Mouse (Mus musculus) B cell, adult 2 months (primary cell): ENCODE data around the gene Mettl6.
"Not testable (repeated sequence)": the region's sequence is repeated elsewhere in the genome, so short reads cannot be mapped to it uniquely, and the experiment has no call there.

Experiments
- DNase-seq, 2 experiments: peaks; one replicate each; pipeline ENCODE4 v3.0.0; 2022

Mettl6 gene

DNA sequence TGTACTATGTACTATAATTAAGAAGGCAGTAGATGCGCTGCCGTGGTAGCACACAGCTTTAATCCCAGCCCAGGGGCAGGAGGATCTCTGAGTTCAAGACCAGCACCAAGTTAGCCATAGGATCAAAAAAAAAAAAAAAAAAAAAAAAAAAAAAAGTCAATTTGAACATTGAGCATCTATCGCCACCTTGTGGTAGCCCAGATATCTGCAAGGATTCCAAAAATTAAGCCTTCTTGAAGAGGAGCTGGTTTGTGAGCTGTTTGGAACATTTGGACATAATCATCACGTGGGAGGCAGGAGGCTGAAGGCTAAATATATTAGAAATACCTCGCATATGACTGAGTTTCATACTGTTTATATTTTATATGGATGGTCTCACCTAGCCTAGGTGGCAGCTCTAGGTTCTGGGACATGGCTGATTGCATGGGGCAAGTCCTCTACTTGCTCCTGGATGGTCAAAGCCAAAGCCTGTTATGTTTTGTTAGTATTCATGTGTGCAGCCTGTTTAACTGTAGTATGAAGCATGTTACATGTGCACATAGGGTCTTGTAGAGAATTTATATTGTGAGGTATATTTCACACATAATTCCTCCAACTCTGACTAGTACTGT, 22.3 kb downstream of the Mettl6 start:
- DNase-seq = peak; percentile 73 to 75

DNA sequence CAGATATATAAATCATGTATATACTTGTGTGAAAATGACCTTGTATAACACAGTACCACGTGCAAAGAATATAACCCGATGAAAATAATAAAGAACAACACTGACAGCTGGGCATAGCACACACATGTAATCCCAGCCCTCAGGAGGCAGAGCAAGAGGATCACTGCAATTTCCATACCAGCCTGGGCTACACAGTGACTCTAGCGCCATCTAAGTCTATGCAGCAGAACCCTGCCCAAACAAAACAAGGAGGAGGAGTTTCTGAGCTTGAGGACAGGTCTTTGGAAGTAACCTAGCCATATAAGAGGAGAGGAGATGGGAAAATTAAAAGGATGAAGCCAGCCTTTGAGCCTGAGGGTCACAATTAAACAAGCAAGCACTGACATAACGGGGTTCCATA, 25.1 kb downstream of the Mettl6 start:
- DNase-seq = no peak

DNA sequence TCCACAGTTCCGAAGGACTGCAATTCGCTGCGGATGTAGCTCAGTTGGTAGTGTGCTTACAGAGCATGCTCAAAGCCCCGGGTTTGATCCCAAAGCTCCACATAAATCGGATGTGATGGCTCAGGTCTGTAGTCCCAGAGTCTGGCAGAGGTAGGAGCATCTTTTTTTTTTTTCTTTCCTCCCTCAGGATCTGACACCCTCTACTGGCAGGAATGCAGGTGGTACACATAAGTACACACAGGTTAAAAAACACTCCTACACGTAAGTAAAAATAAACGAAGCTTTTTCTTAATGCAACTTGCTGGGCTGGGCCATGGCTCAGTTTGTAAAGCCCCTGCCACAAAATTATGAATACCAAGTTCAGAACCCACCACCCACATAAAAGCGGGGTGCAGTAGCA, 30.7 kb downstream of the Mettl6 start:
- DNase-seq = no peak

DNA sequence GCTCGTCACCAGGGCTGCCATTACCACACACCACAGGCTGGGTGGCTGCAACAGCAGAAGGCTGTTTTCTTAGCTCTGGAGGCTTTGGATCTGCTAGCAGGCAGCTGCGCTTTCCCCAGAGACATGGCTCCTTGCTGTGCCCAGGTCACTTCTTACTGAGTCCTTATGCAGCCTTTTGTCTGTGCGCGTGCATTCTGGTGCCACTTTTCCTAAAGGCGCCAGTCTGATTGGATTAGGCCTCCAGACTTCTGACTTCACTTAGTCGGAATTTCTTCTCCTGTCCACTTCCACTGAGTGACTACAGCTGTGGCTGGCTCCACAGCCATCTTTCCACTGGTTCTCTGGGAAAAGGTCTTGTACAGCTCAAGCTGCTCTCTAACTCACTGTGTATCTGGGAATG, 32.0 kb downstream of the Mettl6 start:
- no peak for DNase-seq

DNA sequence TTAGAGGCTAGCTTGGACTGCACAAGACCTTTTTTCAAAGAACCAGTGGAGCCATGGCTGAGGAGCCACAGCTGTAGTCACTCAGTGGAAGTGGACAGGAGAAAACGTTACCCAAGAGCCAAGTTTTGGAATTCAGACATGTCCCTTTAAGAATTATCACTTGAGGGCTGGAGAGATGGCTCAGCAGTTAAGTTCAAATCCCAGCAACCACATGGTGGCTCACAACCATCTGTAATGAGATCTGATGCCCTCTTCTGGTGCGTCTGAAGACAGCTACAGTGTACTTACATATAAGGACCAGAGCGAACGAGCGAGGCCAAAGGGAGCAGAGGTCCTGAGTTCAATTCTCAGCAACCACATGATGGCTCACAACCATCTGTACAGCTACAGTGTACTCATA, 32.6 kb downstream of the Mettl6 start:
- DNase-seq = peak; percentile 34 to 38

DNA sequence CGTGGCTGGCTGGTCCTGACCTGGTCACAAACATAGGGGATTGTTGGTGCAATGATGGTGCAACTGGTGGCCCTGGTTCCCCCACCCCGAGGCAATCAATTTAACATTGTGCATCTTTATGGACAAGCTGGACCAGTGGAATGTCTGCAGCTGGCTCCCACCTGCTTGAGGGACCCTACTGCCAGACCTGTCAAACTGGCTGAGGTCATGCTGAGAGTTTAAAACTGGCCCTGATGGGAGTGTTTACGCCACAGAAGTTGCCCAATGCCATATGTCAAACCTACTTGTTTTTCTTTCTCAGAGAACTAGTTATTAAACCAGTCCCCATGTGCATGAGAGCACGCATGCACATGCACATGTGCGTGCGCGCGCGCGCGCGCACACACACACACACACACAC, 36.8 kb downstream of the Mettl6 start:
- no peak for DNase-seq

DNA sequence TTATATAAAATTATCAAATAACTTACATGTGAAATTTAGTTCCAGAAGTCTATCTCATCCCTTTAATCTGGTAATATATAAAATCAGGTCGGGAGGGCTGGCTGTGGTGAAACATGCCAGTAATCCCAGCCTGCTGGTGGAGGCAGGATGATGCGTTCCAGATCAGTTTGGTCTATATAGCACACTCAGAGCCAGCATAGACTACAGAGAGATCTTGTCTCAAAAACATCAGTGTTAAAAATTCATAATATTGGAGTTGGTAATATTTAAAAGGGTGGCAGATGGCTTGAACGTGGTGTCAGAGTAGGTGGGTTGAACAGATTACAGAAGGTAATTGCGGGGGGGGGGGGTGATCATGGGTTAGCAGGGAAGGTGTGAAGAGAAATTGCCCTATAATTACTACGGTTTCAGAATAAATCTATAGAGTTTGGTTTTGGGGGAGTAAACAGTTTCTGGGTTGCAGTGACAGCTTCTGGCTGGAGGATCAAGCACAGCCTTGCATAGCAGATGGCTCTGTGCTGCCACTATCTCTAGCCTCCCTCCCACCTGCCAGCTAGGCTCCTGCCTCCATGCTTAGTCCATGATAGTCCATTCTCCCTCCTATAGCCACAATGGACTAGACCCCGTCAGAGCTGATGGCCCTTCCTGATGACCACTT, 38.6 kb downstream of the Mettl6 start:
- no peak for DNase-seq

DNA sequence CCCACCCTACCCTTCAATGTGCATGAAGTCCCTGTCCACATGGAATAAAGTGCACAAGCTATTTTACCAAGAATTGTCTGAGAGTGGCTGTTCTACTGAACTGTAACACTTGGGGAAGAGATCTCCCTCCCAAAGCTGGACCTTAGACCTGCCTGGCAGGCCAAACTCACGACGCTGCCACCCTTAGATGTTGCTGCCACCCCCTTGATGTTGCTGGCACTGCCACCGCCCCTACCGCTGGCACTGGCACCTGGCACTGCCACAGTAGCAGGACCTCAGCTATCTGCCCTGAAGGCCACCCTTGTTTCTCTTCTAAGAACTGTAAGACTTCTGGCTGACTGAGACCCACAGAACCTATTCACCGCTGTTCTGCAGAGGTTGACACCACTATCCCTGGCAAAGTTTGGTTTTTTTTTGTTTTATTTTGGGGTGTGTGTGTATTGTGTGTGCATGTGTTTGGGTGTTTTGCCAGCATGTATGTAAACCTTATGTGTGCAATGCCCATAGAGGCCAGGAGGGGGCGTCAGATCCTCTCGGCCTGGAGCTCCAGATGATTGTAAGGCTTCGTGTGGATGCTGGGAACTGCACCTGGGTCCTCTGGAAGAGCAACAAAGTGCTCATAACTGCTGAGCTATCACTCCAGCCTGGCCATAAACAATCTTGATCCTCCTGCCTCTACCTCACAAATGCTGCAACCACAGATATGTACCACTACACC, 39.8 kb downstream of the Mettl6 start:
- peak; percentile 64 to 65 for DNase-seq

DNA sequence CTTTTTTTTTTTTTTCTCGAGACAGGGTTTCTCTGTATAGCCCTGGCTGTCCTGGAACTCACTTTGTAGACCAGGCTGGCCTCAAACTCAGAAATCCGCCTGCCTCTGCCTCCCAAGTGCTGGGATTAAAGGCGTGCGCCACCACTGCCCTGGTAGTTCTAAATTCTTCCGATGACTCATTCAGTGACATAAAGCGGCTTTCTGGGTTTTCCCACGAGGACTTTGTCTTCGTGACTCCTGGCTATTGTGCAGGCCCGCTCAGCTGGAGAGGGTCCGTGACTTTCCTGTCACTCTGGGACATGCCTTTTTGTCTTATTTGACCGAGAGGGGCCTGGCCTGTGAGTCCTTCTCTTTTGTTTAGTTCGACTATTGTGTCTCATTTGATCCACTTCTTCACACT, 40.9 kb downstream of the Mettl6 start:
- DNase-seq = not testable (repeated sequence)

DNA sequence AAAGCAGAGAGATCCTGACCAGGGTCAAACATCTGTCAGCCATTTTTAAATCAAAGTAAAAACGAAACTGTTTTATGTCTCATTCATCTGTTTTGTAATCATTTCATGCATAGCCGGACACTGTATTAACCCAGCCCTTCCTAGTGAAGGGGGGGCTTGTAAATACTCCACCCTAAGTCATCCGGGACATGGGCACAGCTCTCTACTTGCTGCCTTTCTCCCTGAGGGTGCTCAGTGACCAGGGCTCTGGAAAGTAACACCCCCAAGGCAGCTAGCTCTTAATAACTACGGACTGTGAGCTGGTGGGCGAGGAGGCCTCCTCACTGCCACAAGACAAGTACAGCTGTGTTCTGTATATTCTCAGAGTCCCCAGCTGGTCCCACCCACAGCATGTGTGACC, 45.8 kb downstream of the Mettl6 start:
- DNase-seq = no peak

DNA sequence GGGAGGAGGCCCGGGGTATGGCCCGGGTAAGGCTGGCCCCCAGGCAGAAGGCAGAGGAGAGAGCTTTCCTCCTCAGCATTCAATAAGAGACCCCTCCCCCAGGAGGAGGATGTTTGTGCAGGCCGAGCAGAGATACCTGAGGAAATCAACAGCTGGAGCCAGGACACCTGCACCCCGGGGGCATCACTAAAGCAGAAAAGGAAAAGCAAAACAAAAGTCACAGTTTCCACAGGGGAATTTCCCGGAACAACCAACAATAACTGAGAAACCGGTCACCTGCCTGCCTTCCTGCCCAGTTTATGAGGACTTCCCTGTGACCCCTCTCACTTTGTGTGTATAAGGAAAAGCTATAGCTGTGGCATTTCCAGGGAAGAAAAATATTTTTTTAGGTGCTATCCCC, 51.2 kb downstream of the Mettl6 start:
- no peak for DNase-seq

DNA sequence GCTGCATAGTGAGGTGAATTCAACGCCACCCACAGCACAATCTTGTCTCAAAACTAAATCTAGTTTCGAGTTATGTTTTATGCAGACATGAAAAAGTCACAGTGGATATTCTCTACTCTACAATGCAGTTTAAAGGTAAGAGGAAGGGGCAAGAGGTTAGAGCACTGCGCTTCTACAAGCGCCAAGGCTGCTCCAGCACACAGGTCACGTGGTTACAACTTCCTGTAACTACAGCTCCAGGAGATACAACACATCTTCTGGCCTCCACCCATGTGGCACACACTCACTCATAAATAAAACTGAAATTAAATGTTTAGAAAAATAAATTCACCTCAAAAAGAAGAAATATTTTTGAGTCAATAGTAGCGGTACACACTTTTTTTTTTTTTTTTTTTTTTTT, 54.1 kb downstream of the Mettl6 start:
- no peak for DNase-seq

DNA sequence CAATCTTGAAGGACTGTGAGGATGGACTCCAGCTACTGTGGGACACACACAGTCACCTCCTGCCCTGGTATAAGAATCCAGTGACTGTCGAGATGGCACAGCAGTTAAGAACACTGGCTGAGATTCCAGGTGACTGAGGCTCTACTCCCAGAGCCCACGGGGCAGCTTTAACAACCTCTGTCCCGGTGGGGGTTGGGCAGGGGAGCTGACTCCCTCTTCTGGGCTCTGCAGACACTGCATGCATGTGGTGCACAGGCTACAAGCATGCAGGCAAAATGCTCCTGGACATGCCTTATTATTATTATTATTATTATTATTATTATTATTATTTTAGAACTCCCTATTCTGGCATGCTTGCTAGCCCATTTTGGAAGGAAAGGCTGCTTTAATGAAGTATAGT, 54.6 kb downstream of the Mettl6 start:
- DNase-seq = peak in 1 of 2 experiments; percentile 33

DNA sequence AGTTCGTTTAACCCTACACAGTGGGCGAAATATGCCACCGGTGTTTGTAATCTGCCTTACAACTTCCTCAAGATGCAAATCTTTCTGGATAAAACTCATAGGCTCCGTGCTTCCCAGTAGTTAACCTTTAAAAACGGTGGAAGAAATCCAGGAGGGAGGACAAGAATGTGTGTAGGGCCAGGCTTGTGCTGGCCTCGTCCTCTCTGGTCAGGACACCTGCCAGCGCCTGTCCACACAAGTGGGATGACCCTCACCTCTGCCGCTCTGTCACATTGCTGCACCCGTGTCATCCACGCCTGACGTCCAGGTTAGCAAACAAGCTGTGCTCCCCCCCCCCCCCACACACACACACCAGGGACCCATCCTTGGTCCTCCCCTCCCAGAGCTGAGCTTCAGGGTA, 55.6 kb downstream of the Mettl6 start:
- DNase-seq = no peak

DNA sequence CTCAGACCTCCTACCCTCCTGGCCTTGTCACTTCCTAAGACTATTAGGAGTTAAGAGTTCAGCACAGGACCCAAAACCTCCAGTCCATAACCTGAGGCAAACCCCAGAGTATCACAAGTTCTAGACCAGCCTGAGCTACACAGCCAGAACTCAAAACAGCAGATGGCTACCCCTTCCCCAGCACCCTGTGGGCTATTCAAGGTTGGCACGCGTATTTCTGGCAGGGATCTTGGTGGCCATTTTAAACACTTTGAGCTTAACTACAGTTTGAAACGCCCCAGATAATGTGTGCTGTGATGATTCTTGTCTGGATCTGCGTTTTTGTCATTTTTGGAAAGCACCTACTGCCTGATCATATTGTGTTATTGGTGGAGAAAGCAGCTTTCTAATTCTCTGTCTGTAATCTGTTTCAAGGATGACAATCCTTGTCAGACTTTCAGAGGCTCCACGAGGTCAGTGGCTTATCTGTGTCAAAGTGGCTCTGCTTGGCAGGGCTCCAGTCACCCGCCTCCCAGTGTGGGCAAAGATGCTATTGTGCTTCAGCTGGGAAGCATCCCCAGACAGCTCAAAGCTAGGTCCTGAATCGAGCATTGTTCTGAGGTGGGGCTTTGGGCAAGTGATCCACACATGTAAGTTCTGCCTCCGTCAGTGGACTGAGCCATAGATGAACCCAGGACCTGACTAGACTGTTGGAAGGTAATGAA, 56.9 kb downstream of the Mettl6 start:
- no peak for DNase-seq

DNA sequence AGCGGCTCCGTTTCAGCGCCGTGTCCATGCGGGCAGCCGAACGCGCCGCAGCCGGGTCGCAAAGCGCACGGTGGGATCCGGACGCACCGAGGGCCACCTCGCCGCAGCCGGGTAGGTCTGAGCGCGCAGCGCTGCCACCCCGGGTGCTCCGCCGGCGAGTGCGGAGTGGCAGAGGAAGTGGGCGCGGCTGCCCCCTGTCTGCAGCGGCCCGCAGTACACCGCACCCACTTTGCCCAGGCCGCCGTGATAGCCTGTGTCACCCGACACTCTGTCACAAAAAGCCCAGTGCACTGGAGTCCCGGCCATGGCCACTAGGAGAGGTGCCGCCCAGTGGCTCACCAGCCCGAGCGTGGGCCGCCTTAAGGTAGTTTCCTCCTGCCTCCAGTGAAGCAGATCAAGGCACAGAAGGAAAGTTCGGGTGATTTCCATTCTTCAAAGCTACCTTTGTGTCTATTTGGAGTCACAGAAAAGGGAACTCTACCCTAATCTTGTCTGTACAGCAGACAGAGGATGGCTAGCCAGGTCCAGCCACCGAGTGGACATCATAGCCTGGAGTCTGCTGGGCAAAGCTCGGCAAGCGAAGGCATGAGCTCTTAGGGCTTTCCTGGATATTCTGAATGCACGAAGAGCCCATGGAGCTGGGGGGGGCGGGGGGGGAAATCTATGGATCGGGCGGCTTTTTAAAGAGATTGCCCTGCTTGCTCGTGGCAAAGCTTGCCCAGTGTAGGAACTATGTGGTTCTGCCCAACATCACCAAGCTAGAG, 58.7 kb downstream of the Mettl6 start, which contains the start of gene Sh3bp5:
TSS of gene Sh3bp5 (minus strand) at position 149 of the 764 bp plus-strand sequence.
- DNase-seq = peak; percentile 98

DNA sequence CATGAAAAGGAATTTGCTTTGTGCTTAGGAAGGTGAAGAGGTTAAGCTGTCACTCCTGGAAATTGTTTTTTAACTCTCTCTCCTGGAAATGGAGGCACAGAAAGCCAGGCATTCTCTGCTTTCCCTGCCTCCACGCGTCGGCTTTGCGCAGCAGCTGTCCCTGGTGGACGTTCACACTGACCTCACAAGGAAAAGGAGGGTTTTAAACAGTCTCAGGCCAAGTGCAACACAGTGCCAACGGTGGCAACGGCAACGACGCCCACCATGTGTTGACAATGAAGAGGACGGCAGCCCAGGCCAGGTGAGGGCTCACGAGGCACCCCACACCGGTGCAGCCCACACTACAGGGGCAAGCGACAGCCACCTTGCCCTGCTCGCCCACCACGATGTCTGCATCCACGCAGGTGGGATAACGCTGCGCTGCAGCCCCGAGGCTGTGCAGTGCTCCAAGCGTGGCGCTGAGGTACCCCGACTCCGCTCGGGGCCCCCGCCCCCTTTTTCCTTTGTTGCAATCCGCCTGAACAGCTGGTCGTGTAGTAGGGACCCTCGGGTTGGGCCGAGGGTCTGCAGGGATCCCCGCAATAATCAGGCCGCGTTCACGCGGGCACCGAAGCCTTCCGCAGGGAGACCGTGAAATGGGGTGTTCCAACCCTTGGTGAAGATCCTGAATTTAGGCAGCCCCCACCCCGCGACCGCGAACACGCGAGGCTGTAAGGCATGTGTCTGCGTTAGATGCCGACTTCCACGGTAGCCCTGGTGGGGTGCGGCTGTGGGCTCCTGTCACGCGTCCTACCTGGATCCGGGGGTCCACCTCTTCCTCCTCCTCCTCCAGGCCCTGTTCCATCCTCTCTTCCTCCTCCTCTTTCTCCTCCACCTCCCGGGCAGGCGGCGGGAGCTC, 59.6 kb downstream of the Mettl6 start:
- DNase-seq = peak in 1 of 2 experiments; percentile 34

DNA sequence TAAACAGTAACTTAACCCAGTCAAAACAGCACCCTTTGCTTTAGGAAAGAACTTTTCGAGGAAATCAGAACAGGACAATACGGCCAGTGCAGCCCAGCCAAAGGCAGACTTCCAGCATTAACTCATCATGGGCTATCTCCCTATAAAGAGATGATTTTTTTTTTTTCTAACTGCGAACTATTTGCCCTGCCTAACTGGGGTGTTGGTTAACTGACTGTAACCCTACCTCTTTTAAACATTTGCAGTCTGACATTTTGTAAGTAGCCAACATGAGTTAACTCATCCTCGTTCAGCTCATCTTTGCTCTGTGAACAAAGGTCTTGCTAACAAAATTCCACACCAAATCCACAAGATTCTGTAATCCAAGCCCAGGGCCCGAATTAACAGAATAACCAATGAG, 60.4 kb downstream of the Mettl6 start:
- DNase-seq = no peak

DNA sequence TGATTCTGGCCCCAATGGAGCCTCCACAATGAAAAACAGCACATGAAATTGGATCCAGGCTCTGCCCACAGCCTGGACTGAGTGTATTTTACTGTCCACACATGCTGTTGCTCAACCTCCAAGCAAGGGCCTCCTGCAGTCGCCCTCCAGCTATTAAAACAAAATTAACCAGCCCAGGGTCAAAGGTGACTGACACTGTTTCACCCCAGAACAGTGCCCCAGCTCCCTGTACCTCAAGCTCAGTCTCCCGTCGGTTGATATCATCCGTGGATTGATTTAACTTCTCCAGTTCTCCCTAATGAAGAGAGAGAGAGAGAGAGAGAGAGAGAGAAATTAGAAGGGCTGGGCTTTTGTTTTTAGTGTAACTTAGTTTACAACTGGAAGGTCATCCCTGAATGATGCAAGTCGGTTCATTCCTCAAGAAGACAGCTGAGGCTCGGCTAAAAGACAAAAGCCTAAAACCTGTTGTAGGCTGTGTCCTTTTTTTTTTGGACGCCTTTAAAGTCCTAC, 60.9 kb downstream of the Mettl6 start:
- no peak for DNase-seq

DNA sequence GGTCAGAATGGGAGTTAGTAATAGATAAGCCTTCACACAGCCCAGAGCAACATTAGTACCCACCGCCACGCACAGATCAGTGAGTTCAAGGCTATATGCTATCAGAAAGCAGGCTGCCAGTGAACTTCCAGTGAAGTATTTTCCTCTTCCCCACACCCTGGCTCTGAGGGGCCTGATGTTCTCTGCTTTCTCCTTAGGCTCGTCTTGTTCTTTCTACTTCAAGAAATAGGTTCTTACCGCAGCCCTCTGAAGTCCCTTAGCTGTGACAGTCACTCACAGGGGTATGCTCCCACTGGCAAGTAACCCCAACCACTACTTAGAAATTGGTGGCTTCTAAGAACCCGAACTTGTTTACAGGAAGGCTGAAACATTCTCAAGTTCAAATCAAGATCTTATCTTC, 61.7 kb downstream of the Mettl6 start:
- DNase-seq = no peak

DNA sequence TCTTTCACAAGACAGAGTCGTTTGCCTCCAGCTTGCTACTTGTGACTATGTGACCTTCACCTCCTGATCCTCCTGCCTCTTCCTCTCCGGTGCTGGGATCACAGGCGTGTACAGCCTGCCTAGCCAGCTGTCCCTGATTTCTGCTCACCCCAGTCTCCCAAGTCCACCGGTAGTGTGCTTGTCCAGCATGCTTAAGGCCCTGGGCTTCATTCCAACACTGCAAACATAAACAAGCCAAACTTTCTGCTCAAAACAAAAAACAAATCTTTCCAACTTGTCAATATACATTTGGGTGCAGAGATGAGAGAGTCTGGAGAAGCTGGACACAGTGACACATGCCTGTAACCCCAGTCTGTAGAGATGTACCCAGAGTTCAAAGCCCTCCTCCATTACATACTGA, 62.4 kb downstream of the Mettl6 start:
- no peak for DNase-seq
